Mouse (Mus musculus) large intestine, adult 2 months (tissue): ENCODE measurements around the gene Slc6a16. TPM values are rescaled to one million over a fixed set of nuclear protein-coding genes. Genes with fewer than 3 reads are reported as not detected.
"Not testable (repeated sequence)": the region's sequence is repeated elsewhere in the genome, so short reads cannot be mapped to it uniquely, and the experiment has no call there.

Experiments
- DNase-seq: peaks from one replicate; pipeline ENCODE4 v3.0.0-alpha.2; 2012; ENCODE audit warnings: low read depth, low spot score
- WGBS: fragments of 180-500 bp; shearing (Covaris S2); methylation state at CpG from one replicate; pipeline ENCODE4 v1.1.7; 2018; 5-methylcytosine and 5-hydroxymethylcytosine counted together
- polyA plus RNA-seq: library from polyadenylated mRNA; depleted of rRNA; stranded (reverse); fragments of >200 nt; gene quantifications from 2 replicates; pipeline ENCODE4 v1.2.3, GENCODE M21; 2012

The Slc6a16 gene
- polyA plus RNA-seq, 1 experiment = not detected

GRCm38 (mm10) chr7:45238723-45239496, 2.0 kb upstream of the Slc6a16 start, which contains the start of gene Cd37:
Cd37 (minus strand) TSS chr7:45239115.
- 38% methylated on average over 20 of the region's 20 CpGs for WGBS
- DNase-seq = no peak

GRCm38 (mm10) chr7:45240109-45240508, 776 bp upstream of the Slc6a16 start:
- WGBS = 87% methylated on average over 7 of the region's 7 CpGs
- DNase-seq = no peak

GRCm38 (mm10) chr7:45241389-45241749, 484 bp downstream of the Slc6a16 start:
- no peak for DNase-seq
- WGBS = 72% methylated on average over 6 of the region's 6 CpGs

GRCm38 (mm10) chr7:45247666-45248065, 6.8 kb downstream of the Slc6a16 start:
- WGBS = 39% methylated on average over 3 of the region's 3 CpGs
- DNase-seq = no peak

- 80% methylated on average over 8 of the region's 8 CpGs for WGBS
- no peak for DNase-seq
Observed at GRCm38 (mm10) chr7:45253806-45254205, 12.9 kb downstream of the Slc6a16 start.

- 60% methylated on average over 5 of the region's 7 CpGs for WGBS
- DNase-seq = not testable (repeated sequence)
Observed at GRCm38 (mm10) chr7:45255822-45256221, 14.9 kb downstream of the Slc6a16 start.

GRCm38 (mm10) chr7:45257063-45257840, 16.4 kb downstream of the Slc6a16 start:
- no peak for DNase-seq
- WGBS = 45% methylated on average over 11 of the region's 11 CpGs

- 82% methylated on average over 8 of the region's 8 CpGs for WGBS
Observed at GRCm38 (mm10) chr7:45259281-45259680, 18.4 kb downstream of the Slc6a16 start.

GRCm38 (mm10) chr7:45262266-45262665, 21.4 kb downstream of the Slc6a16 start:
- DNase-seq = no peak
- WGBS = 51% methylated on average over 7 of the region's 7 CpGs

More at GRCm38 (mm10) chr7:45259281-45259680, 18.4 kb downstream of the Slc6a16 start:
- no peak for DNase-seq

- no peak for DNase-seq
- 70% methylated on average over 7 of the region's 7 CpGs for WGBS
Observed at GRCm38 (mm10) chr7:45263006-45263607, 22.2 kb downstream of the Slc6a16 start.

GRCm38 (mm10) chr7:45264348-45264747, 23.5 kb downstream of the Slc6a16 start:
- 33% methylated on average over 3 of the region's 3 CpGs for WGBS
- DNase-seq = no peak

GRCm38 (mm10) chr7:45265518-45265917, 24.6 kb downstream of the Slc6a16 start:
- no peak for DNase-seq
- 69% methylated on average over 1 of the region's 1 CpGs for WGBS

- DNase-seq = no peak
- 48% methylated on average over 10 of the region's 10 CpGs for WGBS
Observed at GRCm38 (mm10) chr7:45272786-45273412, 32.0 kb downstream of the Slc6a16 start.

GRCm38 (mm10) chr7:45273672-45274071, 32.8 kb downstream of the Slc6a16 start:
- 86% methylated on average over 8 of the region's 8 CpGs for WGBS
- DNase-seq = no peak

- DNase-seq = peak; percentile 47
Observed at GRCm38 (mm10) chr7:45277136-45277760, 36.4 kb downstream of the Slc6a16 start, which contains the start of gene Slc6a21. Slc6a21 (plus strand) TSS chr7:45277513.

GRCm38 (mm10) chr7:45286486-45286885, 45.6 kb downstream of the Slc6a16 start:
- WGBS = 74% methylated on average over 13 of the region's 13 CpGs
- no peak for DNase-seq

More at GRCm38 (mm10) chr7:45277136-45277760, 36.4 kb downstream of the Slc6a16 start, which contains the start of gene Slc6a21:
- whole genome bisulfite sequencing = 7% methylated on average over 44 of the region's 44 CpGs

GRCm38 (mm10) chr7:45296626-45297025, 55.7 kb downstream of the Slc6a16 start:
- WGBS = 77% methylated on average over 1 of the region's 1 CpGs
- DNase-seq = no peak

- WGBS = 37% methylated on average over 3 of the region's 3 CpGs
- no peak for DNase-seq
Observed at GRCm38 (mm10) chr7:45297563-45297962, 56.7 kb downstream of the Slc6a16 start.

GRCm38 (mm10) chr7:45299752-45300151, 58.9 kb downstream of the Slc6a16 start:
- no peak for DNase-seq
- WGBS = 12% methylated on average over 5 of the region's 5 CpGs
